Mouse (Mus musculus): ENCODE data around the gene Ablim2. TPM values are rescaled to one million over a fixed set of nuclear protein-coding genes. Genes with fewer than 3 reads are reported as not detected.

Gene Ablim2
- polyA plus RNA-seq, 1 experiment from 2014 or later, result 0.45 TPM

GRCm38 (mm10) chr5:35743238-35743951, 14.3 kb upstream of the Ablim2 start:
- Histone ChIP-seq H3K4me2 (ENCODE audit: low read depth, low read length) (no peak overlapping the region), H3K4me3 (ENCODE audit: low read depth, low read length) (no peak overlapping the region), H3K9me3 (replicated peaks; ENCODE audit: control insufficient read depth, low read length) (no peaks in the 10 kb centered on the region), H3K4me1 (ENCODE audit: control insufficient read depth, low read depth, low read length) (no peaks in the 10 kb centered on the region; the same call in 1 of the 2 replicates), H3K27me3 (ENCODE audit: control insufficient read depth, insufficient read depth, low read depth, low read length) (no peaks in the 10 kb centered on the region), H3K27ac (ENCODE audit: low read length) (no peak overlapping the region), H3K36me3 (ENCODE audit: control insufficient read depth, insufficient read depth) (no peaks in the 10 kb centered on the region), H3K9ac (ENCODE audit: low read depth, low read length) (no peak overlapping the region)
- no peak for ATAC-seq (ENCODE audit: low read depth)
- WGBS (ENCODE audit: insufficient replicate concordance), result 46% methylated on average over 8 of the region's 8 CpGs

DNA sequence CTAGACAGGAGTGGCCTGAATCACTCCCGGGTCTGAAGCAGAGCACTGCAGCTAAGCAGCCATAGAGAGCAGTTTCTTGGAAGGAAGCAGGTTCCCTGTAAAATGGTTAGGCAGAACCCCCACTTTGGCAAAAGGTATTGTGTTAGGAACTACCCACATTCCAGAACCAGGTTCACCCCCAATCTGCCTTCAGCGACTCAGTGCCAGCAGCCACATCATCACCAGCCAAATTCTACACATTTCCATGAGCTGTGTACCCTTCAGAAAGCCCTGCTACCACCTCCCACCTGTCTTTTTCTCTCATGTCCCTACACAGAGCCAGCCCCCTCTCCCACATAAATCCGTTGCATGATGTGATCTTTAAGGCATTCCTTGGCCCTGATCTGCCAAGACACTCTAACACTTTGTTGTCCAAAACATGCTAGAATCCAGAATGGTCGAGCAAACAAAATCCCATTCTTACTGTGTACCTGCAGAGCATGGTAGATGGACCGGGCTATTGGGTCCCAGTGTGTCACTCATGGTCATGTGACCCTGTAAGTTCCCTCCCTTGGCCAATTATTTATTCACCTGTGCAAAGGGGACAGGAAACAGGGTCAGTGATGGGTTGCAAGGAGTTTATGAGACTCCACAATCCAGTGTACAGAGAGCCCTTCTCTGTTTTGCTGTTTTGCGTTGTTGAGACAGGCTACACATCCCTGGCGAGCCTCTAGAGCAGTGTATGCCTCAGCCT, 13.5 kb upstream of the Ablim2 start:
- Histone ChIP-seq H3K4me2 (ENCODE audit: low read depth, low read length) (no peak overlapping the region), H3K4me1 (ENCODE audit: control insufficient read depth, low read depth, low read length) (no peaks in the 10 kb centered on the region; the same call in 1 of the 2 replicates), H3K9ac (ENCODE audit: low read depth, low read length) (no peak overlapping the region), H3K4me3 (ENCODE audit: low read depth, low read length) (no peak overlapping the region), H3K27ac (ENCODE audit: low read length) (no peak overlapping the region), H3K36me3 (ENCODE audit: control insufficient read depth, insufficient read depth) (no peaks in the 10 kb centered on the region), H3K27me3 (ENCODE audit: control insufficient read depth, insufficient read depth, low read depth, low read length) (no peaks in the 10 kb centered on the region), H3K9me3 (replicated peaks; ENCODE audit: control insufficient read depth, low read length) (no peaks in the 10 kb centered on the region)
- no peak for ATAC-seq (ENCODE audit: low read depth)
- WGBS (ENCODE audit: insufficient replicate concordance), result 57% methylated on average over 7 of the region's 7 CpGs

- H3K27ac ChIP-seq (ENCODE audit: low read length), result no peak overlapping the region
- ATAC-seq (ENCODE audit: low read depth), result no peak
- H3K36me3 ChIP-seq (ENCODE audit: control insufficient read depth, insufficient read depth), result no peaks in the 10 kb centered on the region
- H3K9me3 ChIP-seq (replicated peaks; ENCODE audit: control insufficient read depth, low read length), result no peaks in the 10 kb centered on the region
- H3K9ac ChIP-seq (ENCODE audit: low read depth, low read length), result no peak overlapping the region
- H3K4me2 ChIP-seq (ENCODE audit: low read depth, low read length), result no peak overlapping the region
- no peak overlapping the region for H3K4me3 ChIP-seq (ENCODE audit: low read depth, low read length)
- H3K4me1 ChIP-seq (ENCODE audit: control insufficient read depth, low read depth, low read length), result no peaks in the 10 kb centered on the region
- no peaks in the 10 kb centered on the region for H3K27me3 ChIP-seq (ENCODE audit: control insufficient read depth, insufficient read depth, low read depth, low read length)
- 49% methylated on average over 5 of the region's 5 CpGs for WGBS (ENCODE audit: insufficient replicate concordance)
Measured at GRCm38 (mm10) chr5:35745406-35745805, 12.3 kb upstream of the Ablim2 start.

GRCm38 (mm10) chr5:35746910-35747309, 10.8 kb upstream of the Ablim2 start:
- Histone ChIP-seq H3K9me3 (replicated peaks; ENCODE audit: control insufficient read depth, low read length) (no peaks in the 10 kb centered on the region), H3K36me3 (ENCODE audit: control insufficient read depth, insufficient read depth) (no peaks in the 10 kb centered on the region)
- no peak for ATAC-seq (ENCODE audit: low read depth)

DNA sequence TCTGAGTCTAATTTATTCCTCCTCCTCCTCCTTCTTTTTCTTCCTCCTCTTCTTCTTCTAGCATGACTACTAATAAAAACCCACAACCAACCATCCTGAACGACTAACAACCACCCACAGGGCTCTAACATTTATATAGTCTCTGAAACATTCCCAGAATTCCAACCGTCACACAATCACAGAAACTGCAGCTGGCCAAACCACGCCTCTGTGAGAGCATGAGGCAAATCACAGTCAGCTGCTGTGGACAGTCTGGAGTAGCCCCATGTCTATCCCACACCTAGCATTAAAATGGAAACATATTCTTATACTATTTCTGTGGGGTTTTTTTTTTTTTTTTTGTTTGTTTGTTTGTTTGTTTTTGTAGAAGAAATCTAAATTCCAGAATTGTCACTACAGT, 8.3 kb upstream of the Ablim2 start:
- H3K4me2 ChIP-seq (ENCODE audit: low read depth, low read length), result no peak overlapping the region
- H3K9ac ChIP-seq (ENCODE audit: low read depth, low read length), result no peak overlapping the region
- no peaks in the 10 kb centered on the region for H3K9me3 ChIP-seq (replicated peaks; ENCODE audit: control insufficient read depth, low read length)
- WGBS (ENCODE audit: insufficient replicate concordance), result 42% methylated on average over 3 of the region's 3 CpGs
- no peak overlapping the region for H3K27ac ChIP-seq (ENCODE audit: low read length)
- no peaks in the 10 kb centered on the region for H3K4me1 ChIP-seq (ENCODE audit: control insufficient read depth, low read depth, low read length)
- H3K27me3 ChIP-seq (ENCODE audit: control insufficient read depth, insufficient read depth, low read depth, low read length), result no peaks in the 10 kb centered on the region
- H3K4me3 ChIP-seq (ENCODE audit: low read depth, low read length), result no peak overlapping the region
- H3K36me3 ChIP-seq (ENCODE audit: control insufficient read depth, insufficient read depth), result no peaks in the 10 kb centered on the region
- no peak for ATAC-seq (ENCODE audit: low read depth)

More at GRCm38 (mm10) chr5:35746910-35747309, 10.8 kb upstream of the Ablim2 start:
- H3K27me3 ChIP-seq (ENCODE audit: control insufficient read depth, insufficient read depth, low read depth, low read length), result no peaks in the 10 kb centered on the region
- H3K27ac ChIP-seq (ENCODE audit: low read length), result no peak overlapping the region
- H3K4me1 ChIP-seq (ENCODE audit: control insufficient read depth, low read depth, low read length), result no peaks in the 10 kb centered on the region
- H3K9ac ChIP-seq (ENCODE audit: low read depth, low read length), result no peak overlapping the region
- no peak overlapping the region for H3K4me3 ChIP-seq (ENCODE audit: low read depth, low read length)
- H3K4me2 ChIP-seq (ENCODE audit: low read depth, low read length), result no peak overlapping the region
- 9% methylated on average over 4 of the region's 4 CpGs for WGBS (ENCODE audit: insufficient replicate concordance)

GRCm38 (mm10) chr5:35750026-35750425, 7.7 kb upstream of the Ablim2 start:
- no peak for ATAC-seq (ENCODE audit: low read depth)
- Histone ChIP-seq H3K36me3 (ENCODE audit: control insufficient read depth, insufficient read depth) (no peaks in the 10 kb centered on the region), H3K4me3 (ENCODE audit: low read depth, low read length) (no peak overlapping the region), H3K9me3 (replicated peaks; ENCODE audit: control insufficient read depth, low read length) (no peaks in the 10 kb centered on the region), H3K4me1 (ENCODE audit: control insufficient read depth, low read depth, low read length) (no peaks in the 10 kb centered on the region), H3K27me3 (ENCODE audit: control insufficient read depth, insufficient read depth, low read depth, low read length) (no peaks in the 10 kb centered on the region), H3K4me2 (ENCODE audit: low read depth, low read length) (no peak overlapping the region), H3K27ac (ENCODE audit: low read length) (no peak overlapping the region), H3K9ac (ENCODE audit: low read depth, low read length) (no peak overlapping the region)
- 51% methylated on average over 1 of the region's 1 CpGs for WGBS (ENCODE audit: insufficient replicate concordance)

- Histone ChIP-seq H3K9me3 (replicated peaks; ENCODE audit: control insufficient read depth, low read length) (no peaks in the 10 kb centered on the region), H3K27ac (ENCODE audit: low read length) (no peak overlapping the region), H3K27me3 (ENCODE audit: control insufficient read depth, insufficient read depth, low read depth, low read length) (no peaks in the 10 kb centered on the region), H3K4me1 (ENCODE audit: control insufficient read depth, low read depth, low read length) (no peaks in the 10 kb centered on the region), H3K36me3 (ENCODE audit: control insufficient read depth, insufficient read depth) (no peaks in the 10 kb centered on the region), H3K4me2 (ENCODE audit: low read depth, low read length) (no peak overlapping the region), H3K4me3 (ENCODE audit: low read depth, low read length) (no peak overlapping the region), H3K9ac (ENCODE audit: low read depth, low read length) (no peak overlapping the region)
- WGBS (ENCODE audit: insufficient replicate concordance), result 54% methylated on average over 7 of the region's 7 CpGs
- ATAC-seq (ENCODE audit: low read depth), result no peak
Measured at GRCm38 (mm10) chr5:35751016-35751415, 6.7 kb upstream of the Ablim2 start.

DNA sequence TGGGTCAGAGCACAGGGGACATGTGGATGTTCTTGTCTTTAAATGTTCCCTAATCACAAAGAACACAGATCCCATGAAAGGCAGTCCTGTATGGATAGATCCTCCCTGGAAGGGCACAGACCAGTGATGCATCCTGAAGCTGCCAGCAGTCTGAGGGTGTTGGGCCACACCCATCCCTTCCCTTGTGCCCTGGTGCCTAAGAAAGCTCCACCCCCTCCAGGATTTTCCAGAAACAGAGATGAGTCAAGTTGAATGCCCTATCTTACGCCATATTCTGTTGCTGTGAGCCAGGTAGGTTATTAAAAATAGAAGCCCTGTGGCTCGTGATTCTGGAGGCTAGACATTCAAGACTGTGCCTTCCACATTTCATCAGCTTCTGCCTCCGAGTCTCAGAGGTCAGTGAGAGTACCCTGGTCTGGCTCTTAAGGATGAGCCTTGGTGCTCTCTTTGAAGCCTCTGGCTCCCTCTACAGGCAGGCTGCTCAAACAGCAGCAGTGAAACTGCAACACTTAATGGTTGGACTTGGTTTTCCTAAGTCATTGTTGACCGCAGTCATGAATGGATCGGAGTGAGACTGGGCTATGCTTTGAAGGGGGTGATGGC, 2.4 kb upstream of the Ablim2 start:
- peaks cover 27% of the 10 kb centered on the region for H3K27me3 ChIP-seq (ENCODE audit: control insufficient read depth, insufficient read depth, low read depth, low read length)
- H3K9ac ChIP-seq (ENCODE audit: low read depth, low read length), result no peak overlapping the region
- H3K4me2 ChIP-seq (ENCODE audit: low read depth, low read length), result no peak overlapping the region
- no peak overlapping the region for H3K27ac ChIP-seq (ENCODE audit: low read length)
- H3K36me3 ChIP-seq (ENCODE audit: control insufficient read depth, insufficient read depth), result no peaks in the 10 kb centered on the region
- H3K4me3 ChIP-seq (ENCODE audit: low read depth, low read length), result no peak overlapping the region
- no peak for ATAC-seq (ENCODE audit: low read depth)
- H3K4me1 ChIP-seq (ENCODE audit: control insufficient read depth, low read depth, low read length), result no peaks in the 10 kb centered on the region; the same call in none of the 2 replicates
- H3K9me3 ChIP-seq (replicated peaks; ENCODE audit: control insufficient read depth, low read length), result no peaks in the 10 kb centered on the region
- WGBS (ENCODE audit: insufficient replicate concordance), result 18% methylated on average over 5 of the region's 5 CpGs

DNA sequence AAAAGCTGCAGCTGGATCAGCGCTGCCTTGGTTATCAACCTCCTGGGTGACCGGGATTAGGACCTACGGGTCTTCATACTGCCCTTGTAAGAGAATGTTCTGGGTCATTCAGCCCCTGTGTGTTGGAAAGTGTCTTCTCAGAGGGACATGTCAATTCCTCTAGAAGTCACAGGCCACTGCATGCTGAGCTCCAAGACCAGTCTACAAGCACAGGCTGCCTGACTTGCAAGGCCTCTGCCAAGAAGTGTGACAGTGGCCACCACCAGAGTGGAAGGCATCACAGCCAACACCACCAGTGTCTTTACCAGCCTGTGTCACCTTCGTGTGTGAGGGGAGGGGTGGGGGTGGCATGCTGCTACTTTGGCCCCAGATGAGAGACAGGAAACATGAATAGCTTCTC, 1.7 kb upstream of the Ablim2 start:
- H3K27ac ChIP-seq (ENCODE audit: low read length), result no peak overlapping the region
- no peak for ATAC-seq (ENCODE audit: low read depth)
- H3K4me1 ChIP-seq (ENCODE audit: control insufficient read depth, low read depth, low read length), result no peaks in the 10 kb centered on the region; the same call in none of the 2 replicates
- H3K9me3 ChIP-seq (replicated peaks; ENCODE audit: control insufficient read depth, low read length), result no peaks in the 10 kb centered on the region
- WGBS (ENCODE audit: insufficient replicate concordance), result 66% methylated on average over 4 of the region's 4 CpGs
- H3K4me2 ChIP-seq (ENCODE audit: low read depth, low read length), result no peak overlapping the region
- H3K27me3 ChIP-seq (ENCODE audit: control insufficient read depth, insufficient read depth, low read depth, low read length), result peaks cover 27% of the 10 kb centered on the region
- H3K4me3 ChIP-seq (ENCODE audit: low read depth, low read length), result no peak overlapping the region
- no peaks in the 10 kb centered on the region for H3K36me3 ChIP-seq (ENCODE audit: control insufficient read depth, insufficient read depth)
- H3K9ac ChIP-seq (ENCODE audit: low read depth, low read length), result no peak overlapping the region
